Mouse (Mus musculus) frontal cortex, postnatal 14 days (tissue): Measurements from ENCODE around the gene Srrd.
"Not testable (repeated sequence)": the region's sequence is repeated elsewhere in the genome, so short reads cannot be mapped to it uniquely, and the experiment has no call there.

Experiments
- DNase-seq, 2 experiments: peaks; one replicate each; pipeline ENCODE4 v3.0.0; 2022; ENCODE audit warnings: low spot score in 2 of 2

The Srrd gene

GRCm38 (mm10) chr5:112319343-112319742 is 23.5 kb downstream of the Srrd start:
- DNase-seq, result not testable (repeated sequence)

- DNase-seq, result no peak
Measured at GRCm38 (mm10) chr5:112317328-112317727, 25.5 kb downstream of the Srrd start.

- DNase-seq, result no peak
Measured at GRCm38 (mm10) chr5:112316468-112316867, 26.4 kb downstream of the Srrd start.

- DNase-seq, result no peak
Measured at GRCm38 (mm10) chr5:112313222-112313885, 29.5 kb downstream of the Srrd start.

- no peak for DNase-seq
Measured at GRCm38 (mm10) chr5:112305842-112306241, 37.0 kb downstream of the Srrd start.

GRCm38 (mm10) chr5:112302310-112302709 is 40.5 kb downstream of the Srrd start:
- no peak for DNase-seq

- no peak for DNase-seq
Measured at GRCm38 (mm10) chr5:112301694-112302093, 41.1 kb downstream of the Srrd start.

- no peak for DNase-seq
Measured at GRCm38 (mm10) chr5:112300721-112301308, 42.0 kb downstream of the Srrd start.

- DNase-seq, result no peak
Measured at GRCm38 (mm10) chr5:112300112-112300511, 42.7 kb downstream of the Srrd start.

- no peak for DNase-seq
Measured at GRCm38 (mm10) chr5:112299399-112299798, 43.4 kb downstream of the Srrd start.

GRCm38 (mm10) chr5:112298226-112298988 is 44.4 kb downstream of the Srrd start:
- no peak for DNase-seq

- no peak for DNase-seq
Measured at GRCm38 (mm10) chr5:112297257-112297656, 45.6 kb downstream of the Srrd start.

- DNase-seq, result no peak
Measured at GRCm38 (mm10) chr5:112296404-112297181, 46.2 kb downstream of the Srrd start.

GRCm38 (mm10) chr5:112295564-112295963 is 47.3 kb downstream of the Srrd start:
- DNase-seq, result no peak

- no peak for DNase-seq
Measured at GRCm38 (mm10) chr5:112295162-112295561, 47.7 kb downstream of the Srrd start.

GRCm38 (mm10) chr5:112294696-112295095 is 48.1 kb downstream of the Srrd start:
- DNase-seq, result no peak

GRCm38 (mm10) chr5:112293800-112294199 is 49.0 kb downstream of the Srrd start:
- DNase-seq, result no peak

- no peak for DNase-seq
Measured at GRCm38 (mm10) chr5:112292343-112292980, 50.4 kb downstream of the Srrd start.

GRCm38 (mm10) chr5:112291866-112292265 is 51.0 kb downstream of the Srrd start:
- no peak for DNase-seq

- no peak for DNase-seq
Measured at GRCm38 (mm10) chr5:112290536-112290880, 52.3 kb downstream of the Srrd start.

GRCm38 (mm10) chr5:112289819-112290535 is 52.9 kb downstream of the Srrd start:
- DNase-seq, result no peak
